Mouse (Mus musculus): ENCODE measurements around the gene Slc46a3. TPM values are rescaled to one million over a fixed set of nuclear protein-coding genes. Genes with fewer than 3 reads are reported as not detected.

The Slc46a3 gene
- polyA plus RNA-seq (2015; fragmentation: Nextera tagmentation; extraction: Ambion mirVana) = 2.5 and 3.5 TPM in 2 replicates

GRCm38 (mm10) chr5:147894455-147895076 lies at the start of gene Slc46a3:
Gene Slc46a3 (minus strand): TSS chr5:147894815.
- H3K36me3 ChIP-seq = no peaks in the 10 kb centered on the region
- H3K9me3 ChIP-seq = no peaks in the 10 kb centered on the region
- peak; percentile 94 for ATAC-seq (ENCODE audit: extremely low read depth, insufficient number of reproducible peaks, low FRiP score, low TSS enrichment)
- H3K4me2 ChIP-seq = peak within 1 kb of the TSS; percentile 84
- H3K9ac ChIP-seq = peak within 1 kb of the TSS; percentile 85
- H3K4me1 ChIP-seq = peaks cover 26% of the 10 kb centered on the region
- under 1% methylated on average over 47 of the region's 47 CpGs for WGBS
- peaks cover 3% of the 10 kb centered on the region; the same call in 1 of the 2 replicates for H3K27me3 ChIP-seq (replicated peaks)
- H3K4me3 ChIP-seq = peak within 1 kb of the TSS; percentile 81
- peak within 1 kb of the TSS; percentile 67 for H3K27ac ChIP-seq (replicated peaks)

- no peak for ATAC-seq (ENCODE audit: extremely low read depth, insufficient number of reproducible peaks, low FRiP score, low TSS enrichment)
- Histone ChIP-seq H3K9ac (no peak overlapping the region), H3K27ac (replicated peaks) (no peak overlapping the region), H3K4me3 (no peak overlapping the region), H3K4me2 (no peak overlapping the region), H3K36me3 (no peaks in the 10 kb centered on the region), H3K4me1 (peaks cover 9% of the 10 kb centered on the region; the same call in 1 of the 2 replicates), H3K9me3 (peaks cover 21% of the 10 kb centered on the region), H3K27me3 (replicated peaks) (no peaks in the 10 kb centered on the region)
- WGBS = 44% methylated on average over 5 of the region's 5 CpGs
Measured at GRCm38 (mm10) chr5:147939226-147939625, 44.6 kb upstream of the Slc46a3 start.

DNA sequence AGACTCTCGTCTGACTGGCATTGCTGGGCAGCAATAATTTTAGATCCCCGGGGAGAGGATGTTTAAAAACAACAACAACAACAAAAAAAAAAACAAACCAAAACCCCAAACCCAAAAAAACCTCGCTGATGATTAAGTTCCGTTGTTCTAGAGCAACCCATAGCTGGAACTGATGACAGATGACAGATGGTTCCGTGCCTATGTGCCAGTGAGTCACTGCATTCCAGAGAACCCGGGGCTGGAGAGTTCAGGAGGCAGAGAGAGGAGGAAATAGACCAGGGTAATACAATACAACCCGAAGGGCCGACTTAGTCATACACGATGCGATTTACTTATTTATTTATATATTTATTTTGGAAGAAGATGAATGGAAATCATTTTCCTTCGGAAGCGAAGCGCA lies 40.5 kb upstream of the Slc46a3 start:
- Histone ChIP-seq H3K36me3 (no peaks in the 10 kb centered on the region), H3K4me1 (peaks cover 4% of the 10 kb centered on the region; the same call in 1 of the 2 replicates), H3K4me3 (no peak overlapping the region), H3K4me2 (no peak overlapping the region), H3K9ac (no peak overlapping the region), H3K27me3 (replicated peaks) (no peaks in the 10 kb centered on the region), H3K9me3 (peaks cover 7% of the 10 kb centered on the region), H3K27ac (replicated peaks) (no peak overlapping the region)
- ATAC-seq (ENCODE audit: extremely low read depth, insufficient number of reproducible peaks, low FRiP score, low TSS enrichment) = no peak
- WGBS = 78% methylated on average over 13 of the region's 13 CpGs

DNA sequence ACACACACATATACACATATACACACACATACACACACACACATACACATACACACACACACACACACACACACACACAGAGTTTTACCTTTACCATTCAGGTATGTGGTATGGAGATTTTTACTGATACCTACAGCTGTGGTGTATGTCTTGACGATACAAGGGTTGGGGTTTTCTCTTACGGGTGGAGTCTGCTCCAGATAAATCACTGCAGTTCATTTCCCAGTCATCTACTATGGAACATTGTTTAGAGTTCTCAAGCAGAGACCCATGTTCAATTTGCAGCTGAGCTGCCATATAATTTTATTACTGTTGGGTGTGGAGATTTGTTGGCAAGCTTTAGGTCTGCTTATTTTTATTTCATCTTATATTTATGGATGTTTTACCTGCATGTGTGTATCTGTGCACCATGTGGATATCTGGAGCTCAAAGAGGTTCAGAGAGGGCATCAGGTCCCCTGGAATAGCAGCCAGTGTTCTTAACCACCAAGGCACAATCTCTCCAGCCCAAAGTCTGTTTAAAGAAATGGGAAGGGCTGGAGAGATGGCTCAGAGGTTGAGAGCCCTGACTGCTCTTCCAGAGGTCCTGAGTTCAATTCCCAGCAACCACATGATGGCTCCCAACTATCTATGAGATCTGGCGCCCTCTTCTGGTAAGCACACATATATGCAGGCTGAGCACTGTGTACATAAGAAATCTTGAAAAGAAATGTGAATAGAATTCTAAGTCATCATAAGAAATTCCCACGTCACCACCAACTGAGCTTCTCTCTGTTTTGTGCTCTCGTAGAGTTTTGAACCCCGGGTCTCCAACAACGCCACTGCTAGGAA lies 34.3 kb upstream of the Slc46a3 start:
- WGBS = 73% methylated on average over 7 of the region's 7 CpGs
- Histone ChIP-seq H3K4me2 (no peak overlapping the region), H3K27me3 (replicated peaks) (no peaks in the 10 kb centered on the region), H3K27ac (replicated peaks) (no peak overlapping the region), H3K4me1 (no peaks in the 10 kb centered on the region), H3K36me3 (no peaks in the 10 kb centered on the region), H3K4me3 (no peak overlapping the region), H3K9me3 (no peaks in the 10 kb centered on the region), H3K9ac (no peak overlapping the region)
- ATAC-seq (ENCODE audit: extremely low read depth, insufficient number of reproducible peaks, low FRiP score, low TSS enrichment) = no peak

DNA sequence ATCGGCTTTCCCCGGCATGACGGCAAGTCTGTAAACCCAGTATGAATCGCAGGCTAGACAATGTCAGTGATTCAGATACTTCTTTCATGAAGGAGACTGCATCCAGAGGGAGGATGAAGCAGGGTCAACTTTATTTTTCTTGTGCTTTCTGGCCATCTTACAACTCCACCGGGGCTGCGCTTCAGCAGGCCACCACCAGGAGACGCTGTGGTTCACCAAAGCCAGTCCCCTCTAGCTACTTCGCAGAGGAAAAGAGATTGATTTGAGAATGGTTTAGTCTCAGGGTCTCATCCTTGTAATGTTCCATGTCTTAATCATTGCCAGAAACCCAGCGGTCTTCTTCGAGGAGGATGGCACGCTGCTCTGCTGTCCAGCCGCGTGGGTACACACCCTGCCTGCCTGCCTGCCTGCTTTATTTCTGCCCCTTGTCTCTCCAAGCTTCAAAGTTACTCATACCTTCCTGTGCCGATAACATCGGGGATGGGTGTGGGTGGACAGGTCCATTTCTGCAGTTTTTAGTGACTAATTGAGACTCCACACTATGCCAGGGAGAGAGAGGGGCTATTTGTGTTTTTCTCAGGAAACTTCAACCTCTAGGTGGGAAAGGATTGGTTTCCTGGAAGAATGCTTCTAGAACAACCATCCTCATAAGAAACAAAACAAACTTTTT lies 31.5 kb upstream of the Slc46a3 start:
- 60% methylated on average over 15 of the region's 15 CpGs for WGBS
- H3K36me3 ChIP-seq = no peaks in the 10 kb centered on the region
- no peaks in the 10 kb centered on the region for H3K4me1 ChIP-seq
- ATAC-seq (ENCODE audit: extremely low read depth, insufficient number of reproducible peaks, low FRiP score, low TSS enrichment) = no peak
- no peak overlapping the region for H3K4me3 ChIP-seq
- no peak overlapping the region for H3K4me2 ChIP-seq
- H3K9me3 ChIP-seq = no peaks in the 10 kb centered on the region
- H3K27ac ChIP-seq (replicated peaks) = no peak overlapping the region
- H3K9ac ChIP-seq = no peak overlapping the region
- H3K27me3 ChIP-seq (replicated peaks) = 0 out of 2 replicates have a peak, but pooled peaks cover 2% of the 10 kb centered on the region

GRCm38 (mm10) chr5:147924621-147925020 lies 30.0 kb upstream of the Slc46a3 start:
- no peak overlapping the region for H3K27ac ChIP-seq (replicated peaks)
- 77% methylated on average over 5 of the region's 5 CpGs for WGBS
- H3K9me3 ChIP-seq = no peaks in the 10 kb centered on the region
- H3K4me2 ChIP-seq = no peak overlapping the region
- ATAC-seq (ENCODE audit: extremely low read depth, insufficient number of reproducible peaks, low FRiP score, low TSS enrichment) = no peak
- H3K27me3 ChIP-seq (replicated peaks) = 0 out of 2 replicates have a peak, but pooled peaks cover 2% of the 10 kb centered on the region
- no peaks in the 10 kb centered on the region for H3K36me3 ChIP-seq
- no peak overlapping the region for H3K4me3 ChIP-seq
- no peaks in the 10 kb centered on the region for H3K4me1 ChIP-seq
- no peak overlapping the region for H3K9ac ChIP-seq

GRCm38 (mm10) chr5:147918044-147918846 lies 23.6 kb upstream of the Slc46a3 start:
- H3K27ac ChIP-seq (replicated peaks) = peak overlapping the region; percentile 43
- 49% methylated on average over 17 of the region's 17 CpGs for WGBS
- H3K27me3 ChIP-seq (replicated peaks) = 0 out of 2 replicates have a peak, but pooled peaks cover 2% of the 10 kb centered on the region
- H3K36me3 ChIP-seq = no peaks in the 10 kb centered on the region
- peak overlapping the region; percentile 14 for H3K4me2 ChIP-seq
- no peak overlapping the region for H3K4me3 ChIP-seq
- ATAC-seq (ENCODE audit: extremely low read depth, insufficient number of reproducible peaks, low FRiP score, low TSS enrichment) = no peak
- peaks cover 11% of the 10 kb centered on the region; the same call in 1 of the 2 replicates for H3K4me1 ChIP-seq
- H3K9ac ChIP-seq = no peak overlapping the region
- no peaks in the 10 kb centered on the region for H3K9me3 ChIP-seq

DNA sequence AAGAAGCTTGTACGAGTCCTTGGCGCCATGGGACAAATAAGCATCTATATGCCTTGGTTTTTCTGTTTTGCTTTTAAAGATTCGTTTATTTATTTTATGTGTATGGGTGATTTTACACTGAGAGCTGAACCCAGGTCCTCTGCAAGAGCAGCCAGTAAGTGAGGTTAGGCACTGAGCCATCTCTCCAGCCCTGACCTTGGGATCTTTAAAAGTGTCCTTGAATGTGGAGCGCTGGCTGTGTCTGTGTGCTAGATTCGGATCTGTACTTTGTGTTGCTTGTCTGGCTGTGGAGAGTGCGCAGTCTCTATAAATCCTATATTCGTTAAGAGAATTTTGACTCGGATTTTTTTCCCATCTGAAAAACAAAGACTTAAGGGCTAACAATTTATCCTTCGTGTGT lies 21.6 kb upstream of the Slc46a3 start:
- H3K4me2 ChIP-seq = no peak overlapping the region

DNA sequence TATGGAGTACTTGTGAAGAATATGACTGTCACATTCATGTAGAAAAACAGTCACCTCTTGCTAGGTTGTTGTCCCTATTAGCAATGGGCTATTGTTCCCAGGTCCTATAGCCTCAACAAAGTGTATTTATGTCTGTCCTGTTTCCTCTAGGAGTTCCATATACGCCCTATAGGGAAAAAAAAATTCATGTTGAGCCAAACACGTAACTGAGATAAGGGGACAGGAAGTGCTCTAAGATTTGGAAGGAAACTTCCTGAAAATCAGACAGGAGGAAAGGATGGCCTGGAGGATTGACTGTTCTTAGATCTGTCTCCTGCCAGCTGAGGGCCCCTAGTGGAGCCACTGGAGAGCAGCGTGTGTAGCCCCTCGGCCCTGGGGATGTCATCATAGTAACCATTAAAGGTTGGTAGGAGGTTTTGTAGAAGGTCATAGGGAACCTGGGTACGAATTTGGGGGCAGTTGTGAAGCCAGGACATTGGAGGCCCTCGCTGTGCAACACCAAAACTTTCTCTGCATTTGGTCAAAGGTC lies 20.5 kb upstream of the Slc46a3 start:
- H3K27ac ChIP-seq (replicated peaks) = no peak overlapping the region
- H3K27me3 ChIP-seq (replicated peaks) = no peaks in the 10 kb centered on the region
- no peaks in the 10 kb centered on the region for H3K36me3 ChIP-seq
- H3K4me3 ChIP-seq = no peak overlapping the region
- peaks cover 14% of the 10 kb centered on the region; the same call in 1 of the 2 replicates for H3K4me1 ChIP-seq
- H3K4me2 ChIP-seq = no peak overlapping the region
- no peaks in the 10 kb centered on the region for H3K9me3 ChIP-seq
- 37% methylated on average over 6 of the region's 6 CpGs for WGBS
- ATAC-seq (ENCODE audit: extremely low read depth, insufficient number of reproducible peaks, low FRiP score, low TSS enrichment) = no peak
- H3K9ac ChIP-seq = no peak overlapping the region

More for the DNA sequence above, 21.6 kb upstream of the Slc46a3 start:
- 70% methylated on average over 9 of the region's 9 CpGs for WGBS
- ATAC-seq (ENCODE audit: extremely low read depth, insufficient number of reproducible peaks, low FRiP score, low TSS enrichment) = no peak
- Histone ChIP-seq H3K27ac (replicated peaks) (no peak overlapping the region), H3K9ac (no peak overlapping the region), H3K4me1 (peaks cover 14% of the 10 kb centered on the region; the same call in 1 of the 2 replicates), H3K36me3 (no peaks in the 10 kb centered on the region), H3K4me3 (no peak overlapping the region), H3K9me3 (no peaks in the 10 kb centered on the region), H3K27me3 (replicated peaks) (0 out of 2 replicates have a peak, but pooled peaks cover under 1% of the 10 kb centered on the region)

DNA sequence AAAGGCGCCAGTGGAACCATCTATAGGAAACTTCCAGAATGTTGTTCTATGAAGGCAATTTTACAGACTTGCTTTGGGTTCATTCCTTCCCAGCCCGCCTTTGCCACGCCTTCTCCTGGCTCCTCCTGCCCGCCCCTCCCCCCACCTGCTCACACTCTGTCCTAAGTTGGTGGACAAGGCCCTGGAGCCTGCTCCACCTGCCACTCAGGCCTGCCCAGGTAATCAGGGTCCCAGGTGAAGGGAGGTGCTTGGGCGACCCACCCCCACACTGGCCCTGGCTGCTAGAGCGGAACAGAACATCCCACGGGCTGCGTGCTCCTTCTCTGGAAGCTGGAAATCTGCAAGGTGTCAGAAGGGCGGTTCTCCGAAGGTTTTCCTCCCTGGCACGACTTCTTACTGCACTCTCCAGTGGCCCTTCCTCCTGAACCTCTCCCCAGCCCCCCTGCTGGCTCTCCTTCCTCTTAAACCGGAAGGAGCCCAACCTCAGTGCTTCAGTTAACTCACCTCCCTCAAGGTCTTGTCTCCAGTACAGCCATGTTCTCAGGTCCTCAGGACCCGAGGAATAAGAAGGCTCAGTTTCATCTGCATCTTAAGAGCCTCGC lies 18.7 kb upstream of the Slc46a3 start:
- Histone ChIP-seq H3K27ac (replicated peaks) (no peak overlapping the region), H3K36me3 (no peaks in the 10 kb centered on the region), H3K4me2 (no peak overlapping the region), H3K9me3 (no peaks in the 10 kb centered on the region), H3K9ac (no peak overlapping the region), H3K27me3 (replicated peaks) (no peaks in the 10 kb centered on the region), H3K4me1 (peaks cover 14% of the 10 kb centered on the region; the same call in 1 of the 2 replicates), H3K4me3 (no peak overlapping the region)
- WGBS = 42% methylated on average over 14 of the region's 14 CpGs
- ATAC-seq (ENCODE audit: extremely low read depth, insufficient number of reproducible peaks, low FRiP score, low TSS enrichment) = 0 out of 2 replicates have a peak, but pooled peaks have one; percentile 35

Data from heart, embryonic 13.5 days (tissue).